Mouse (Mus musculus): ENCODE results near the gene Scg3.
"Not testable (repeated sequence)": the region's sequence is repeated elsewhere in the genome, so short reads cannot be mapped to it uniquely, and the experiment has no call there.

Gene Scg3

GRCm38 (mm10) chr9:75683426-75684191, at the start of gene Scg3:
Gene Scg3, minus strand, starts transcription at chr9:75684056.
- DNase-seq (ENCODE audit: low read depth), result no peak

GRCm38 (mm10) chr9:75719952-75720687, 36.3 kb upstream of the Scg3 start:
- DNase-seq (ENCODE audit: low read depth), result peak; percentile 57

GRCm38 (mm10) chr9:75719481-75719880, 35.6 kb upstream of the Scg3 start:
- no peak for DNase-seq (ENCODE audit: low read depth)

GRCm38 (mm10) chr9:75684772-75685171, 916 bp upstream of the Scg3 start:
- DNase-seq (ENCODE audit: low read depth), result no peak

- no peak for DNase-seq (ENCODE audit: low read depth)
Measured at GRCm38 (mm10) chr9:75684292-75684691, 436 bp upstream of the Scg3 start.

GRCm38 (mm10) chr9:75680606-75681005, 3.2 kb downstream of the Scg3 start:
- no peak for DNase-seq (ENCODE audit: low read depth)

GRCm38 (mm10) chr9:75679629-75680028, 4.2 kb downstream of the Scg3 start:
- no peak for DNase-seq (ENCODE audit: low read depth)

- DNase-seq (ENCODE audit: low read depth), result no peak
Measured at GRCm38 (mm10) chr9:75678341-75678740, 5.5 kb downstream of the Scg3 start.

GRCm38 (mm10) chr9:75676226-75676625, 7.6 kb downstream of the Scg3 start:
- no peak for DNase-seq (ENCODE audit: low read depth)

- no peak for DNase-seq (ENCODE audit: low read depth)
Measured at GRCm38 (mm10) chr9:75672769-75673168, 11.1 kb downstream of the Scg3 start.

GRCm38 (mm10) chr9:75666612-75667011, 17.2 kb downstream of the Scg3 start:
- no peak for DNase-seq (ENCODE audit: low read depth)

- no peak for DNase-seq (ENCODE audit: low read depth)
Measured at GRCm38 (mm10) chr9:75665364-75665763, 18.5 kb downstream of the Scg3 start.

GRCm38 (mm10) chr9:75660917-75661316, 22.9 kb downstream of the Scg3 start:
- no peak for DNase-seq (ENCODE audit: low read depth)

GRCm38 (mm10) chr9:75656456-75656855, 27.4 kb downstream of the Scg3 start:
- not testable (repeated sequence) for DNase-seq (ENCODE audit: low read depth)

GRCm38 (mm10) chr9:75653981-75654911, 29.6 kb downstream of the Scg3 start:
- no peak for DNase-seq (ENCODE audit: low read depth)

- peak; percentile 11 for DNase-seq (ENCODE audit: low read depth)
Measured at GRCm38 (mm10) chr9:75645405-75645804, 38.5 kb downstream of the Scg3 start.

- no peak for DNase-seq (ENCODE audit: low read depth)
Measured at GRCm38 (mm10) chr9:75634226-75634625, 49.6 kb downstream of the Scg3 start.

GRCm38 (mm10) chr9:75633603-75634002, 50.3 kb downstream of the Scg3 start:
- no peak for DNase-seq (ENCODE audit: low read depth)

- DNase-seq (ENCODE audit: low read depth), result peak; percentile 31
Measured at GRCm38 (mm10) chr9:75632902-75633301, 51.0 kb downstream of the Scg3 start.

- DNase-seq (ENCODE audit: low read depth), result no peak
Measured at GRCm38 (mm10) chr9:75632111-75632510, 51.7 kb downstream of the Scg3 start.

- no peak for DNase-seq (ENCODE audit: low read depth)
Measured at GRCm38 (mm10) chr9:75630823-75631454, 52.9 kb downstream of the Scg3 start.

- no peak for DNase-seq (ENCODE audit: low read depth)
Measured at GRCm38 (mm10) chr9:75626308-75626604, 57.6 kb downstream of the Scg3 start.

Measured in 416B (cell line).